Mouse (Mus musculus) ES-Bruce4 (cell line): ENCODE results near the gene Rai2.

Experiments used
- CTCF ChIP-seq: IDR thresholded peaks from one replicate; pipeline ENCODE4 v1.8.1; 2011; ENCODE audit warnings: low read depth, low read length
- EP300 ChIP-seq: IDR thresholded peaks from 2 replicates; pipeline ENCODE4 v1.6.1; 2011; ENCODE audit warnings: low read depth, low read length; ENCODE audit not compliant: insufficient read depth
- POLR2A ChIP-seq: IDR thresholded peaks from one replicate; pipeline ENCODE4 v1.8.1; 2011; ENCODE audit warnings: low read length; ENCODE audit not compliant: insufficient read depth

DNA sequence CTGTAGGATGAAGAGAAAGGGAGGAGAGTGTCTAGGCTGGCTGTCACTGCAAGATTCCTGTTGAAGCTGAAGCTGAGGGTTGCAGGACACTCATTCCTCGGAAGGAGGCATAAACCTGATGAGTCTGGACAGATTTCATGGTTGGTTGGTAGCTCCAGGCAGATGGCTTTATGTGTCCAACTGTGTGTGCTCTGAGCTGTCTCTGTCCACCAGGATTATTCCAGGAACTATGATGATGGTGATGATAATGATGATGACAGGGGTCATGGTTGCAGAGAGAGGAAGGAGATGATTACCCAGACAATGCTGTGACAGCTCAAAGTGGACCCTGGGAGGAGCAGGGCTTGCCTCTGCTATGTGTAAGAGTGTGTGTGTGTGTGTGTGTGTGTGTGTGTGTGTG, 22.5 kb downstream of the Rai2 start:
- TF ChIP-seq CTCF, result no peak
- no peak for TF ChIP-seq POLR2A
- TF ChIP-seq EP300, result no peak
